Mouse (Mus musculus): Measurements from ENCODE around the gene Rhox4c.
"Not testable (repeated sequence)": the region's sequence is repeated elsewhere in the genome, so short reads cannot be mapped to it uniquely, and the experiment has no call there.

Gene Rhox4c

GRCm38 (mm10) chrX:37480037-37480436 is at the start of gene Rhox4c:
Gene Rhox4c (plus strand): TSS chrX:37480337.
- DNase-seq = not testable (repeated sequence)

GRCm38 (mm10) chrX:37432194-37432593 is 47.9 kb upstream of the Rhox4c start, which contains the start of gene Rhox4b:
Gene Rhox4b (plus strand): TSS chrX:37432494.
- not testable (repeated sequence) for DNase-seq

- DNase-seq = not testable (repeated sequence)
Observed at GRCm38 (mm10) chrX:37453380-37453779, 26.8 kb upstream of the Rhox4c start, which contains the start of gene Rhox2c. Gene Rhox2c (plus strand): TSS chrX:37453680.

- DNase-seq = not testable (repeated sequence)
Observed at GRCm38 (mm10) chrX:37458285-37458684, 21.9 kb upstream of the Rhox4c start, which contains the start of gene Rhox3c. Gene Rhox3c (plus strand): TSS chrX:37458585.

GRCm38 (mm10) chrX:37514059-37514458 is 33.9 kb downstream of the Rhox4c start, which contains the start of gene Rhox4d:
Gene Rhox4d (plus strand): TSS chrX:37514359.
- not testable (repeated sequence) for DNase-seq

- DNase-seq = not testable (repeated sequence)
Observed at GRCm38 (mm10) chrX:37530152-37530551, 50.0 kb downstream of the Rhox4c start, which contains the start of gene Rhox2e. Gene Rhox2e (plus strand): TSS chrX:37530452.

Measured in lung, postnatal 4 days (tissue).